Mouse (Mus musculus): ENCODE data around the gene Tpst2. TPM values are rescaled to one million over a fixed set of nuclear protein-coding genes. Genes with fewer than 3 reads are reported as not detected.

Tpst2 gene
- polyA plus RNA-seq, 1 experiment from 2014 or later: 43.1 TPM

DNA sequence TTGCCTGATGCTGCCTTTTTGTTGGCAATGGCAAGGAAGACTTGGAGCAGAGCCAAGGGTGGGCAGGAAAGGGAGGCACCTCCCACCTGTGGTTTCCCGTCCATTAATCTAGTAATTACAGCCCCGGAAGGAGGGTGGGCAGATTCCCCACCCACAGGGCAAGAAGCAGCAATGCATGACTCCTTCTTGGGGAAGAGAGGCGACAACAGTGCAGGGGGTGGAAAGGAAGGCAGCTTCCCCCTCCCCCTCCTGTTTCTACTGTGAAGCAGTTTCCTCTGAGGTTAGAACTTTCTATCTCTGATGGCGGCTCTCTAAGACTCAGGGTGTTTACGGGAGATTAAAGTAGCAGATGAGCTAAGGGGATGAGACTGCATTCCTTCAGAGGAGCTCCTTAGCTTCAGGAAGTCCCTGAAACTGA lies 34.1 kb upstream of the Tpst2 start:
- H3K4me2 ChIP-seq (replicated peaks): no peak overlapping the region
- H3K27ac ChIP-seq: no peak overlapping the region
- H3K36me3 ChIP-seq: no peaks in the 10 kb centered on the region
- H3K4me1 ChIP-seq (replicated peaks): peaks cover 19% of the 10 kb centered on the region
- H3K4me3 ChIP-seq (replicated peaks): no peak overlapping the region
- no peak overlapping the region for H3K9ac ChIP-seq
- ATAC-seq: no peak
- 65% methylated on average over 5 of the region's 5 CpGs for WGBS
- no peaks in the 10 kb centered on the region for H3K27me3 ChIP-seq (replicated peaks)
- H3K9me3 ChIP-seq: no peaks in the 10 kb centered on the region

GRCm38 (mm10) chr5:112243041-112243440 lies 33.5 kb upstream of the Tpst2 start:
- ATAC-seq: peak; percentile 40
- no peaks in the 10 kb centered on the region for H3K27me3 ChIP-seq (replicated peaks)
- no peak overlapping the region for H3K9ac ChIP-seq
- no peak overlapping the region for H3K4me2 ChIP-seq (replicated peaks)
- H3K4me1 ChIP-seq (replicated peaks): peaks cover 15% of the 10 kb centered on the region
- H3K4me3 ChIP-seq (replicated peaks): no peak overlapping the region
- H3K27ac ChIP-seq: no peak overlapping the region
- no peaks in the 10 kb centered on the region for H3K9me3 ChIP-seq
- WGBS: 43% methylated on average over 5 of the region's 5 CpGs
- no peaks in the 10 kb centered on the region for H3K36me3 ChIP-seq

DNA sequence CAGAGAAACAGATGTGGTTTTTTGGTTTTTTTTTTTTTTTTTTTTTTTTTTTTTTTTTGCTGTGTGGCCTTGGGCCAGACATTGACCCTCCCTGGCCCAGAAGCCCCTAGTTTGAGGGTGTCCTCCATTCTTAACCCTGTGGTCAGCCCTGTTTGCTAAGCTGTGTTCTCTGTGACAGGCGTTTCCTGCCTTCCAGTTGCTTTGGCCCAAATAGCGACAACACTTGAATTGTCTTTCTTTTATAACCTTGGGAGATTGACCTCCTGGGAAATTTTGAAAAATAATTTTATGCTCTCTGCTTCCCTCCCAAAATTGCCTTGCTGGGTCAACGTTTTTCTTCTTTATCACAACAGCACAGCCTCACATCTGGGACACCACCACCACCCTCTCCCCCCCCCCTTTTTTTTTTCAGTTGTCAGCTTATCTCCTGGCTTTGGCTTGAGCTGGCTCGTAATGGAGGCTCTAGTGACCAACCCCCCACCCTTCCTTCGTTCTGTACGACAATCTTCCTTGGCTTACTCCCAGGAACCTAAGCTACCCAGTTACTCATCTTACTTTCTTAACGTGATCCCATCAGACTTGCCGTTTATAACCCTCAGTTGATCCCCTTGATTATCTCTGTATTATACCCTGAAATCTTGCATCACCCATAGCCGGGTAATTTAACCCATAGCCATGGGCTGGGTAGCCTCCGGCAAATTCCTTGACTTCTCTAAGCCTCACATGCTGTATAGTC lies 32.8 kb upstream of the Tpst2 start:
- no peaks in the 10 kb centered on the region for H3K27me3 ChIP-seq (replicated peaks)
- no peak overlapping the region for H3K4me2 ChIP-seq (replicated peaks)
- no peaks in the 10 kb centered on the region for H3K9me3 ChIP-seq
- H3K4me3 ChIP-seq (replicated peaks): no peak overlapping the region
- 54% methylated on average over 10 of the region's 10 CpGs for WGBS
- H3K27ac ChIP-seq: no peak overlapping the region
- no peaks in the 10 kb centered on the region for H3K36me3 ChIP-seq
- ATAC-seq: no peak
- no peak overlapping the region for H3K9ac ChIP-seq
- peaks cover 15% of the 10 kb centered on the region for H3K4me1 ChIP-seq (replicated peaks)

DNA sequence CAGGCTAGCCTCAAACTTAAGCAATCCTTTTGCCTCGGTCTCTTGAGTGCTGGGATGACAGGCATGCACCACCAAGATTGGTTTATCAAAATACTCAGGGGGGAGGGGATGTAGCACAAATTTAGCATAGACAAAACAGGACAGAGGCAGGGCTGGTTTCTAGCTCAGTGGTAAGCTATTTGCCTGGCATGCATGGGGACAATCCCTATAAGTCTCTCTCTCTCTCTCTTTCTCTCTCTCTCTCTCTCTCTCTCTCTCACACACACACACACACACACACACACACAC lies 32.3 kb upstream of the Tpst2 start:
- H3K4me3 ChIP-seq (replicated peaks): no peak overlapping the region
- H3K9ac ChIP-seq: no peak overlapping the region
- H3K4me1 ChIP-seq (replicated peaks): peaks cover 11% of the 10 kb centered on the region
- no peaks in the 10 kb centered on the region for H3K27me3 ChIP-seq (replicated peaks)
- no peak for ATAC-seq
- H3K9me3 ChIP-seq: no peaks in the 10 kb centered on the region
- H3K4me2 ChIP-seq (replicated peaks): no peak overlapping the region
- WGBS: 69% methylated on average over 1 of the region's 1 CpGs
- H3K36me3 ChIP-seq: no peaks in the 10 kb centered on the region
- no peak overlapping the region for H3K27ac ChIP-seq

GRCm38 (mm10) chr5:112244890-112245615 lies 31.4 kb upstream of the Tpst2 start:
- no peak overlapping the region for H3K4me2 ChIP-seq (replicated peaks)
- peaks cover 10% of the 10 kb centered on the region for H3K4me1 ChIP-seq (replicated peaks)
- WGBS: 49% methylated on average over 8 of the region's 8 CpGs
- ATAC-seq: no peak
- H3K9ac ChIP-seq: no peak overlapping the region
- no peaks in the 10 kb centered on the region for H3K36me3 ChIP-seq
- no peak overlapping the region for H3K4me3 ChIP-seq (replicated peaks)
- H3K9me3 ChIP-seq: no peaks in the 10 kb centered on the region
- no peak overlapping the region for H3K27ac ChIP-seq
- H3K27me3 ChIP-seq (replicated peaks): no peaks in the 10 kb centered on the region

DNA sequence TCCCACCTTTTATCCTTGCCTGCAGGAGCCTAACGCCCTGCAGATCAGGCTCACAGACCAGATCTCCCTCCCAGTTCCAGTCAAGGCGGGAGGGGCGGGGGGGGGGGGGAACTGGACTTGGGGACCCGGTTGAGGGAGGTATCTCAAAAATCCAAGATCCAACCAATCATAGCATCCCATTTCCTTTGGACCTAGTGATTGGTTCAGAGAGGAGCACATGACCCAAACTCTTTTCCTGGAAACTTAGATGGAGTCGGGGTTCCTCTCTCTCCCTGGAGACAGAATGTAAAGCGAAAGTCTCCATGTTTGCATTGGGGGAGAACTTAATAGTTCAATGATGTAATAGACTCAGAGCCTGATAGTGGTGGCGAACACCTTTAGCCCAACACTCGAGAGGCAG lies 29.1 kb upstream of the Tpst2 start:
- no peak overlapping the region for H3K4me2 ChIP-seq (replicated peaks)
- no peak overlapping the region for H3K4me3 ChIP-seq (replicated peaks)
- no peaks in the 10 kb centered on the region for H3K9me3 ChIP-seq
- H3K27ac ChIP-seq: no peak overlapping the region
- no peak for ATAC-seq
- 47% methylated on average over 8 of the region's 8 CpGs for WGBS
- no peaks in the 10 kb centered on the region for H3K27me3 ChIP-seq (replicated peaks)
- no peaks in the 10 kb centered on the region for H3K36me3 ChIP-seq
- H3K9ac ChIP-seq: no peak overlapping the region
- H3K4me1 ChIP-seq (replicated peaks): peaks cover 4% of the 10 kb centered on the region; the same call in 1 of the 2 replicates

DNA sequence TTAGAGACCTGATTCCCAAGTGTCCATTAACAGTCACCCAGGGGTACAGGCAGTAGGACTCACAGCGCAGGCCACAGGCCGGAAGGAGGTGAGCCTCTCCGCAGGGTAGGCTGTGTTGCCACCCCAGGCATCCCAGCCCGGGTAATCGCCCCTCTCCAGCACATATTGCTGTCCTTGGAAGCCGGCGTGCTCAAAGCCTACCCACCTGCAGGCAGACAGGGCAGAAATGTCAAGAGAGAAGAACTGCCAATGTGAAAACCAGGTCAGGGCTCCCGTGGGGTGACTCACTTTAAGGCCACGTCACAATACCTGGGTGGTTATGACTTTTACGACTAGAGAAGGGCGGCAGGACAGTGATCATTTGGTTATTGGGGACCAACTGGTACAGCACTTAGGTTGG lies 27.4 kb upstream of the Tpst2 start:
- Histone ChIP-seq H3K36me3 (no peaks in the 10 kb centered on the region), H3K4me2 (replicated peaks) (no peak overlapping the region), H3K27ac (no peak overlapping the region), H3K9ac (no peak overlapping the region), H3K27me3 (replicated peaks) (no peaks in the 10 kb centered on the region), H3K4me1 (replicated peaks) (peaks cover 4% of the 10 kb centered on the region; the same call in 1 of the 2 replicates), H3K9me3 (no peaks in the 10 kb centered on the region), H3K4me3 (replicated peaks) (no peak overlapping the region)
- no peak for ATAC-seq
- whole genome bisulfite sequencing: 76% methylated on average over 11 of the region's 11 CpGs

DNA sequence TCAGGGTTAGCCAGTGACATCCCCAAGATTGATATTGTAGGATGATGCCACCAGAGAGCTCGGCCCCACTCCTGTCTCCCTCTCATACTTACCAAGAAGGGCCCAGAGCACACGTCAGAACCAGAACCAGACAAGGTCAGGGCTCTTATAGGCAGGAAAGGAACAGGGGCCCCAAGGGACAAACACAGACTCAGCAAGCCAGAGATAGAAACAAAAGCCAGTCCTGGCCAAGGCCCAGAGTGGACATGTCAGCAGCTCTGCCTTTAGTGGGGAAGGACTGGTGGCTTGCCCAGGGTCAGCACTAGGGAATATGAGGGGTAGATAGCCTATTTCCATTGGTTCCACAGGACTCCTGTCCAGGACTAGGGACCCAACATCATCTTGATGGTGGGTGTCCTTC lies 24.1 kb upstream of the Tpst2 start, which contains the start of gene Cryba4:
TSS of gene Cryba4 (minus strand) at position 119 of the 400 bp plus-strand sequence.
- H3K4me3 ChIP-seq (replicated peaks): no peak within 1 kb of the TSS
- no peak within 1 kb of the TSS for H3K27ac ChIP-seq
- H3K9ac ChIP-seq: no peak within 1 kb of the TSS
- no peak within 1 kb of the TSS for H3K4me2 ChIP-seq (replicated peaks)
- no peaks in the 10 kb centered on the region for H3K9me3 ChIP-seq
- H3K4me1 ChIP-seq (replicated peaks): no peaks in the 10 kb centered on the region
- no peaks in the 10 kb centered on the region for H3K36me3 ChIP-seq
- WGBS: 56% methylated on average over 2 of the region's 2 CpGs
- no peaks in the 10 kb centered on the region for H3K27me3 ChIP-seq (replicated peaks)
- ATAC-seq: no peak

DNA sequence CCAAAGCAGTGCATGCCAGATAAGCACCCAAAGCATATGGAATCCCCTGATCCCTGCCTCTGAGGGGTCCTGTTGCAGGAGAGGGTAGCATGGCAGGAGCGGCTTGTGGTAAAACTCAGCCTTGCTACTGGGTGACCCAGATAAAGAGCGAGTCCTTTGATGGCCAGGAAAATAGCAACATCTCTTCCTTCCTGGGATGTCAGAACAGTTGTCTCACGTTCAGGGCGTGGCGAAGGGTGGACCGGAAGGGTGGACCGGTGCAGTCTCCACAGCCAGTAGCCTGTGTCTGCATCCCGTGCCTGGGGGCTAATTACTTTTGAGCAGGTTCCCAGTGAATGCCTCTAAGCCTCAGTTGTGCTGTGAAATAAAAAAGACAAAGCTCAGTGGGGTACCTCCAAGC lies 23.3 kb upstream of the Tpst2 start:
- Histone ChIP-seq H3K4me1 (replicated peaks) (no peaks in the 10 kb centered on the region), H3K36me3 (no peaks in the 10 kb centered on the region), H3K9me3 (no peaks in the 10 kb centered on the region), H3K4me3 (replicated peaks) (no peak overlapping the region), H3K27ac (no peak overlapping the region), H3K27me3 (replicated peaks) (no peaks in the 10 kb centered on the region), H3K9ac (no peak overlapping the region), H3K4me2 (replicated peaks) (no peak overlapping the region)
- ATAC-seq: no peak
- 49% methylated on average over 8 of the region's 8 CpGs for WGBS

DNA sequence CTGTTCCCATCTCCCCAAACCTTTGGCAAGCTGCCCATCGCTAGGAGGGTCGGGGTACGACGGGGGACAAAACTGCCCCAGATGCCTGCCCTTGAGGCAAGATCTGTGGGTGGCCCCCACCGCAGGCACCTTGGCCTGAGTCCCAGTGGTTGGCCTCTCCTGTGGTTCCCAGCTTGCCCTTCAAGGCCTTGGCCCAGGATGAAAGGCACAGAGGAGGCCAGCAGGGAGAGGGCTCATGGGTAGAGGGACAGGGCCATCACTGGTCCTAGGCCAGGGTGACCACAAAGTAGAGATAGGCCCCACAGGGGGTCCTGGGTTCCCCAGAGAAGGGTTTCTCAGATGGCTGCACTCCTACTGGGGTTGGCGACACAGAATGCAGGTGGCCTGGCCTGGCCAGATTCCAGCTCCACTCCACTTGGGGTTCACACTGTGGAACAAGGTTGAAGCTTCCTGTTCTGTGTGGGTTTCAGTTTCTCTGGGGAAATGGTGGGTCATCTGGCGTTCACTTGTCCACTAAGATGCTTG lies 22.1 kb upstream of the Tpst2 start:
- no peaks in the 10 kb centered on the region for H3K4me1 ChIP-seq (replicated peaks)
- H3K9ac ChIP-seq: no peak overlapping the region
- no peak overlapping the region for H3K4me3 ChIP-seq (replicated peaks)
- H3K4me2 ChIP-seq (replicated peaks): no peak overlapping the region
- H3K27me3 ChIP-seq (replicated peaks): no peaks in the 10 kb centered on the region
- no peaks in the 10 kb centered on the region for H3K36me3 ChIP-seq
- 0 out of 2 replicates have a peak overlapping the region, but pooled peaks have one; percentile 17 for H3K27ac ChIP-seq
- no peak for ATAC-seq
- 61% methylated on average over 7 of the region's 7 CpGs for WGBS
- no peaks in the 10 kb centered on the region for H3K9me3 ChIP-seq

GRCm38 (mm10) chr5:112255426-112255825 lies 21.1 kb upstream of the Tpst2 start, which contains the start of gene Crybb1:
Crybb1 (plus strand) TSS chr5:112255815.
- Histone ChIP-seq H3K36me3 (no peaks in the 10 kb centered on the region), H3K4me2 (replicated peaks) (no peak within 1 kb of the TSS), H3K4me1 (replicated peaks) (no peaks in the 10 kb centered on the region), H3K27ac (no peak within 1 kb of the TSS), H3K9me3 (no peaks in the 10 kb centered on the region), H3K4me3 (replicated peaks) (no peak within 1 kb of the TSS), H3K27me3 (replicated peaks) (no peaks in the 10 kb centered on the region), H3K9ac (no peak within 1 kb of the TSS)
- 59% methylated on average over 3 of the region's 3 CpGs for WGBS
- no peak for ATAC-seq

GRCm38 (mm10) chr5:112256457-112256856 lies 20.0 kb upstream of the Tpst2 start:
- H3K4me3 ChIP-seq (replicated peaks): no peak overlapping the region
- H3K9ac ChIP-seq: no peak overlapping the region
- no peak overlapping the region for H3K27ac ChIP-seq
- WGBS: 81% methylated on average over 9 of the region's 9 CpGs
- no peaks in the 10 kb centered on the region for H3K27me3 ChIP-seq (replicated peaks)
- H3K9me3 ChIP-seq: no peaks in the 10 kb centered on the region
- no peaks in the 10 kb centered on the region for H3K4me1 ChIP-seq (replicated peaks)
- H3K4me2 ChIP-seq (replicated peaks): no peak overlapping the region
- H3K36me3 ChIP-seq: no peaks in the 10 kb centered on the region
- ATAC-seq: no peak

DNA sequence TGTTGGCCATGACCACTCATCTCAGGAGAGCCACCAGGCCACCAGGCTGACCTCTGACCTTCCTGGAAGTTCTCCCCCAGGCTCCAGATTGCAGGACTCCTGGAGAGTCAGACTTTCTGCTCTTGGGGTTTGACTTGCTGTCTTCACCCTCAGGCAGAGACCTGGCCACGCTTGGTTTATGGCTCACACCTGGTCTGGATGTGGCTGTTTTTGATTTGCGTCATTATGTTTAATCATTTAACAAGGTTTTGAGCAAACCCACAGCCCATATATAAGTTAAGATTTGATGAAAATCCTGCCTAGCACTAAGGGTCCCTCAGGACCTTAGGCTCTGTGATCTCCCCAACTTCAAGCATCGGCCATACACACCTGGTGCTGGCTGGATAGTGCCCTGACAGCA lies 18.6 kb upstream of the Tpst2 start:
- H3K4me1 ChIP-seq (replicated peaks): no peaks in the 10 kb centered on the region
- 66% methylated on average over 3 of the region's 3 CpGs for WGBS
- no peaks in the 10 kb centered on the region for H3K27me3 ChIP-seq (replicated peaks)
- H3K9me3 ChIP-seq: no peaks in the 10 kb centered on the region
- no peak overlapping the region for H3K4me3 ChIP-seq (replicated peaks)
- no peak overlapping the region for H3K9ac ChIP-seq
- no peak for ATAC-seq
- H3K4me2 ChIP-seq (replicated peaks): no peak overlapping the region
- H3K27ac ChIP-seq: no peak overlapping the region
- no peaks in the 10 kb centered on the region for H3K36me3 ChIP-seq

Measured in intestine, embryonic 15.5 days (tissue).